Mouse (Mus musculus) CH12.LX (cell line): ENCODE results near the gene Coq10a. TPM values are rescaled to one million over a fixed set of nuclear protein-coding genes. Genes with fewer than 3 reads are reported as not detected.

Experiments
- DNase-seq: peaks from one replicate; pipeline ENCODE4 v3.0.0-alpha.2; 2013; ENCODE audit errors: extremely low read depth
- H3K27ac ChIP-seq: 2 replicates; pipeline ENCODE4 v1.5.1; 2012; ENCODE audit warnings: low read depth, mild to moderate bottlenecking, control low read depth, moderate library complexity; ENCODE audit not compliant: insufficient read depth
- H3K27me3 ChIP-seq: replicated peaks from 2 replicates; pipeline ENCODE3; 2012; ENCODE audit warnings: inconsistent platforms
- H3K36me3 ChIP-seq, 2 experiments: replicated peaks in 1 of 2; 2 replicates each; pipeline versions ENCODE3 to v1.6.1; 2012; ENCODE audit warnings: inconsistent platforms in 1 of 2, low read length in 1 of 2, mild to moderate bottlenecking in 1 of 2, mixed read lengths in 1 of 2, moderate library complexity in 1 of 2; ENCODE audit not compliant: control insufficient read depth in 1 of 2, insufficient read depth in 1 of 2
- H3K4me1 ChIP-seq, 2 experiments: 2 replicates each; pipeline ENCODE4 v1.6.1; 2012; ENCODE audit warnings: inconsistent platforms in 1 of 2, moderate library complexity in 1 of 2; ENCODE audit not compliant: insufficient read depth in 2 of 2, control insufficient read depth in 1 of 2
- H3K4me2 ChIP-seq: 2 replicates; pipeline ENCODE4 v1.6.1; 2012; ENCODE audit warnings: low read depth, mild to moderate bottlenecking, control low read depth; ENCODE audit not compliant: poor library complexity, insufficient read depth, severe bottlenecking
- H3K4me3 ChIP-seq, 3 experiments: fragments of 150-350 bp in 1 of 3; sonication (generic) in 1 of 3; replicated peaks in 1 of 3; 2 replicates each; pipeline versions ENCODE3 to v1.5.1; 2011 to 2012; ENCODE audit warnings: low read depth in 2 of 3, low read length in 2 of 3, mild to moderate bottlenecking in 2 of 3, moderate library complexity in 2 of 3, control low read depth in 1 of 3, improper control_type of control experiment in 1 of 3, inconsistent platforms in 1 of 3, mixed read lengths in 1 of 3; ENCODE audit not compliant: poor library complexity in 1 of 3
- H3K79me2 ChIP-seq: replicated peaks from 2 replicates; pipeline ENCODE4 v1.6.1; 2012; ENCODE audit warnings: mild to moderate bottlenecking, moderate library complexity; ENCODE audit not compliant: control insufficient read depth, poor library complexity, insufficient read depth, severe bottlenecking; ENCODE audit errors: extremely low read depth
- H3K9ac ChIP-seq: 2 replicates; pipeline ENCODE4 v1.6.1; 2012; ENCODE audit warnings: low read depth, mild to moderate bottlenecking, control low read depth, moderate library complexity; ENCODE audit not compliant: insufficient read depth
- H3K9me3 ChIP-seq: replicated peaks from 2 replicates; pipeline ENCODE3; 2012; ENCODE audit warnings: low read length, inconsistent platforms, mixed read lengths
- BHLHE40 ChIP-seq: IDR thresholded peaks from 2 replicates; pipeline ENCODE4 v1.6.1; 2011; ENCODE audit warnings: mild to moderate bottlenecking, low read depth, low read length, improper control_type of control experiment
- CHD1 ChIP-seq: IDR thresholded peaks from 2 replicates; pipeline ENCODE4 v1.6.1; 2012; ENCODE audit warnings: low read depth, low read length, improper control_type of control experiment, inconsistent platforms
- CHD2 ChIP-seq: IDR thresholded peaks from 2 replicates; pipeline ENCODE4 v1.6.1; 2011; ENCODE audit warnings: low read length, improper control_type of control experiment
- CTCF ChIP-seq, 2 experiments: IDR thresholded peaks in 1 of 2; conservative IDR thresholded peaks in 1 of 2; 2 replicates each; pipeline ENCODE4 v1.5.1; 2011 to 2012; ENCODE audit warnings: low read depth in 2 of 2, low read length in 2 of 2, improper control_type of control experiment in 1 of 2, inconsistent platforms in 1 of 2, mild to moderate bottlenecking in 1 of 2, moderate library complexity in 1 of 2
- E2F4 ChIP-seq: IDR thresholded peaks from 2 replicates; pipeline ENCODE4 v1.6.1; 2011; ENCODE audit warnings: low read depth, low read length, improper control_type of control experiment; ENCODE audit not compliant: insufficient replicate concordance
- ELF1 ChIP-seq: IDR thresholded peaks from 2 replicates; pipeline ENCODE4 v1.6.1; 2014; ENCODE audit warnings: low read depth, mild to moderate bottlenecking, inconsistent platforms, low read length, improper control_type of control experiment
- GABPA ChIP-seq: IDR thresholded peaks from 2 replicates; pipeline ENCODE4 v1.6.1; 2012; ENCODE audit warnings: low read depth, low read length, improper control_type of control experiment, inconsistent platforms; ENCODE audit not compliant: insufficient replicate concordance
- HCFC1 ChIP-seq: IDR thresholded peaks from 2 replicates; pipeline ENCODE4 v1.6.1; 2012; ENCODE audit warnings: low read depth, mild to moderate bottlenecking, inconsistent platforms, low read length, improper control_type of control experiment
- IRF4 ChIP-seq: IDR thresholded peaks from 2 replicates; pipeline ENCODE4 v1.6.1; 2014; ENCODE audit warnings: low read depth, mild to moderate bottlenecking, inconsistent platforms, low read length, improper control_type of control experiment
- JUN ChIP-seq: IDR thresholded peaks from 2 replicates; pipeline ENCODE4 v1.6.1; 2011; ENCODE audit warnings: low read depth, mild to moderate bottlenecking, low read length, improper control_type of control experiment, moderate library complexity; ENCODE audit not compliant: insufficient read depth
- MAFK ChIP-seq: IDR thresholded peaks from 2 replicates; pipeline ENCODE4 v1.6.1; 2011; ENCODE audit warnings: low read length, improper control_type of control experiment; ENCODE audit not compliant: insufficient replicate concordance
- MAX ChIP-seq: IDR thresholded peaks from 2 replicates; pipeline ENCODE4 v1.6.1; 2011; ENCODE audit warnings: low read length, improper control_type of control experiment
- MAZ ChIP-seq: IDR thresholded peaks from 2 replicates; pipeline ENCODE4 v1.6.1; 2012; ENCODE audit warnings: low read depth, mild to moderate bottlenecking, inconsistent platforms, low read length, improper control_type of control experiment, moderate library complexity
- MXI1 ChIP-seq: IDR thresholded peaks from 2 replicates; pipeline ENCODE4 v1.6.1; 2011; ENCODE audit warnings: mild to moderate bottlenecking, low read depth, low read length, improper control_type of control experiment
- MYC ChIP-seq: IDR thresholded peaks from 2 replicates; pipeline ENCODE4 v1.6.1; 2011; ENCODE audit warnings: low read depth, mild to moderate bottlenecking, improper control_type of control experiment, low read length
- PAX5 ChIP-seq: IDR thresholded peaks from 2 replicates; pipeline ENCODE4 v1.6.1; 2012; ENCODE audit warnings: low read length, inconsistent platforms, mixed read lengths
- RCOR1 ChIP-seq: conservative IDR thresholded peaks from 2 replicates; pipeline ENCODE4 v1.6.1; 2012; ENCODE audit warnings: low read depth, mild to moderate bottlenecking, inconsistent platforms, low read length, improper control_type of control experiment
- SIN3A ChIP-seq: IDR thresholded peaks from 2 replicates; pipeline ENCODE4 v1.6.1; 2012; ENCODE audit warnings: low read length, improper control_type of control experiment, inconsistent platforms
- SMC3 ChIP-seq: IDR thresholded peaks from 2 replicates; pipeline ENCODE4 v1.6.1; 2011; ENCODE audit warnings: low read depth, low read length, improper control_type of control experiment
- TCF12 ChIP-seq: IDR thresholded peaks from 2 replicates; pipeline ENCODE4 v1.6.1; 2014; ENCODE audit warnings: low read depth, mild to moderate bottlenecking, inconsistent platforms, low read length, improper control_type of control experiment
- UBTF ChIP-seq: IDR thresholded peaks from 2 replicates; pipeline ENCODE4 v1.6.1; 2012; ENCODE audit warnings: low read depth, mild to moderate bottlenecking, inconsistent platforms, low read length, improper control_type of control experiment, moderate library complexity
- ZC3H11A ChIP-seq: IDR thresholded peaks from 2 replicates; pipeline ENCODE4 v1.6.1; 2012; ENCODE audit warnings: low read depth, mild to moderate bottlenecking, inconsistent platforms, low read length, improper control_type of control experiment
- ZKSCAN1 ChIP-seq: IDR thresholded peaks from 2 replicates; pipeline ENCODE4 v1.6.1; 2012; ENCODE audit warnings: low read depth, inconsistent platforms, low read length, improper control_type of control experiment, borderline replicate concordance
- ZMIZ1 ChIP-seq: IDR thresholded peaks from 2 replicates; pipeline ENCODE4 v1.6.1; 2012; ENCODE audit warnings: low read depth, mild to moderate bottlenecking, inconsistent platforms, low read length, improper control_type of control experiment
- ZNF384 ChIP-seq: IDR thresholded peaks from 2 replicates; pipeline ENCODE4 v1.6.1; 2012; ENCODE audit warnings: low read depth, low read length, improper control_type of control experiment, inconsistent platforms
- dilution Hi-C: fragments of 300-500 bp; cut with MboI; formaldehyde crosslinking; loops from 2 replicates; pipeline ENCODE4 v1.14.3; 2020; ENCODE audit warnings: low sequenced_read_pairs; ENCODE audit not compliant: extremely low pct_unique_long_range_greater_than_20kb, extremely low pct_ligation_motif_present
- in situ Hi-C: fragments of 300-500 bp; cut with MboI; formaldehyde crosslinking; loops from 3 replicates; pipeline ENCODE4 v1.14.3; 2019; ENCODE audit warnings: low sequenced_read_pairs, low pct_ligation_motif_present, low pct_unique_long_range_greater_than_20kb, mixed read lengths
- polyA plus RNA-seq: library from polyadenylated mRNA; unstranded; fragments of >175 nt; gene quantifications from 2 replicates; pipeline ENCODE4 v1.2.1, GENCODE M21; 2012; ENCODE audit warnings: low read depth; ENCODE audit not compliant: insufficient read length
- total RNA-seq, 2 experiments: library from RNA; depleted of rRNA; stranded (reverse); fragments of 300-350 nt in 1 of 2; fragments of >200 nt in 1 of 2; gene quantifications; 2 replicates each; pipeline ENCODE4 v1.2.3; 2012 to 2014

Gene Coq10a
- total and polyA plus RNA-seq, 3 experiments = 7.7 to 12.1 (median 11.1) TPM

DNA sequence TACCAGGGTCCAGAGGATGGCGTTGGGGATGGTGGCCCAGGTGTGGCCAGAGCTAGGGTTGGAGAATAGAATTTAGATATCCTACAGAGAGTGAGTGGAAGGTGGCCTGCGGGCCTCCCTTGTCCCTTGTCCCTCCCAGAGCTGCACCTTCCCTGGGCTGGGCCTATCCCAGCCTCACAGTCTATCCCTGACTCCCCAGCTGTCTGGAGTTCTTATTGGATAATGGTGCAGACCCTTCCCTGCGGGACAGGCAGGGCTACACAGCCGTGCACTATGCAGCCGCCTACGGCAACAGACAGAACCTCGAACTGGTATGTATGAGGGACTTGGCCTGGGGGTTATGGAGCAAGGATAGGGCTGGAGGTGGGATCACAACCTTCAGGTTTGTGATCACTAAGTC, 17.1 kb upstream of the Coq10a start:
- H3K4me3 ChIP-seq = no peak overlapping the region
- H3K9ac ChIP-seq = no peak overlapping the region
- H3K4me2 ChIP-seq = no peak overlapping the region
- no peaks in the 10 kb centered on the region for H3K79me2 ChIP-seq
- in situ Hi-C loops = no loop called here
- no peaks in the 10 kb centered on the region for H3K27me3 ChIP-seq
- no peak for TF ChIP-seq E2F4
- TF ChIP-seq SIN3A = no peak
- no peak for TF ChIP-seq SMC3
- TF ChIP-seq CTCF (conservative IDR thresholded peaks at IDR 0.05 in 1 of 2, IDR thresholded peaks at IDR 0.05 in 1 of 2; ENCODE audit: low read depth in 2 of 2, low read length in 2 of 2) = no peak
- TF ChIP-seq MAFK = no peak
- TF ChIP-seq ZKSCAN1 = no peak
- TF ChIP-seq CHD2 = no peak
- no peak for TF ChIP-seq MAZ
- TF ChIP-seq TCF12 = no peak
- TF ChIP-seq RCOR1 = no peak
- no peak for TF ChIP-seq PAX5
- TF ChIP-seq CHD1 = no peak
- TF ChIP-seq UBTF = no peak
- TF ChIP-seq, all 38 proteins: peak for 0
- Histone ChIP-seq H3K36me3 (peaks cover 97 to 98% of the 10 kb centered on the region in 2 experiments), H3K4me1 (peaks cover 0 to 4% of the 10 kb centered on the region in 2 experiments; a peak in 2 of 4 replicates), H3K9me3 (no peaks in the 10 kb centered on the region), H3K27ac (no peak overlapping the region)
- DNase-seq = no peak
- dilution Hi-C loops = no loop called here

DNA sequence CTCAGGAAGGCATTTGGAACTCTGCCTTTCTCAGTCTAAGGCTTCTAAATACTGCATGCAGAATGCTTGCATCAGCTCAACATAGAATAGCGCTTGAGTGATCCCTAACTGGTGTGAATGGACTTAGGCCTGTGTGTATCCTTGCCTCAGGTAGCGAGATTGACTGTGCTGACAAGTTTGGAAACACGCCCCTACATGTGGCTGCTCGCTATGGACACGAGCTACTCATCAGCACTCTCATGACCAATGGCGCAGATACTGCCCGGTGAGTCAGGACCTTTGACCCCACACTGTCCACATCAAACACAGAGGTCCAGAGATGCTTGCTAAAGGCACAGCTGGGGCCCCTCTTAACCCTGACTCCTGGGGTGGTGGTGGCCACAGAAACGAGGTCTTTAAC, 13.7 kb upstream of the Coq10a start:
- H3K27me3 ChIP-seq = no peaks in the 10 kb centered on the region
- in situ Hi-C loops = no loop called here
- no peak overlapping the region for H3K9ac ChIP-seq
- no peak overlapping the region for H3K27ac ChIP-seq
- peaks cover 76 to 92% of the 10 kb centered on the region in 2 experiments for H3K36me3 ChIP-seq
- dilution Hi-C loops = no loop called here
- no peak overlapping the region for H3K4me3 ChIP-seq
- no peaks in the 10 kb centered on the region for H3K9me3 ChIP-seq
- TF ChIP-seq MAX (no peak), MYC (no peak), JUN (no peak), CHD1 (no peak), IRF4 (no peak), ZMIZ1 (no peak), PAX5 (no peak), SIN3A (no peak), ZNF384 (no peak), ELF1 (no peak), MAFK (no peak), CHD2 (no peak), ZC3H11A (no peak), E2F4 (no peak), HCFC1 (no peak), MXI1 (no peak), RCOR1 (no peak), GABPA (no peak), BHLHE40 (no peak)
- no peak for DNase-seq
- no peak overlapping the region for H3K4me2 ChIP-seq
- peaks cover 14 to 25% of the 10 kb centered on the region in 2 experiments for H3K4me1 ChIP-seq
- peaks cover 21% of the 10 kb centered on the region for H3K79me2 ChIP-seq
